Mouse (Mus musculus) neutrophil, adult 65 days (primary cell): ENCODE data around the gene Ap2s1. TPM values are rescaled to one million over a fixed set of nuclear protein-coding genes. Genes with fewer than 3 reads are reported as not detected.

Experiments
- total RNA-seq: library from RNA; stranded (reverse); gene quantifications from 2 replicates; pipeline ENCODE4 v1.2.4, GENCODE M21; 2023

The Ap2s1 gene
- 135 and 156 TPM in 2 replicates for total RNA-seq

GRCm38 (mm10) chr7:16738073-16738696 is at the start of gene Ap2s1:
Gene Ap2s1, plus strand, starts transcription at chr7:16738410.

DNA sequence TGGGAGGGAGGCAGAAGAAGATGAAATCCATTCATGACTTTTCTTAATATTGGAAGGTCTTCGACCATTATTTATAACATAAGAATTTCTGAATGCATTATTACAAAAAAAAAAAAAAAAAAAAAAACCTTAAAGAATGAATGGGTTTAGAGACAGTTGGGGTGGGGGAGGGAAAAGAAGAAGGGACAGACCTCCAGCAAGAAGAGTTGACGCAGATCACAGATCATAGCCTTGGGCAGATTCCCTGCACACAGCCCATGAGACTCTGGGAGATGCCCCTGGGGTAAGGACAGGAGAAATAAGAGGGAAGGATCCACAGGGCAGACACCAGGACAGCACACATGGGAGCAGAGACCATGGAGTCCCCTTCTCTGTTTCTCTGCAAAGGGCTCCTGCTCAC is 16.6 kb upstream of the Ap2s1 start, which contains the start of gene Ceacam9:
Gene Ceacam9, plus strand, starts transcription at position 301 of the 400 bp plus-strand sequence.

GRCm38 (mm10) chr7:16780825-16781554 is 42.8 kb downstream of the Ap2s1 start, which contains the start of gene Slc1a5:
Gene Slc1a5, plus strand, starts transcription at chr7:16781340.

Other genes with a start within 250 kb of the Ap2s1 start
- gene Arhgap35, start 123.4 kb upstream of the Ap2s1 start, total RNA-seq, result 2.0 and 2.7 TPM in 2 replicates
- gene Ceacam15, start 62.7 kb upstream of the Ap2s1 start, total RNA-seq, result not detected in 2 replicates
- not detected in 2 replicates for gene Ceacam9, start 16.5 kb upstream of the Ap2s1 start, total RNA-seq
- gene Slc1a5, start 42.9 kb downstream of the Ap2s1 start, total RNA-seq, result 34.0 and 39.3 TPM in 2 replicates
- gene Strn4, start 77.5 kb downstream of the Ap2s1 start, total RNA-seq, result 62.7 and 95.2 TPM in 2 replicates
- 12.1 and 12.7 TPM in 2 replicates for gene Fkrp, start 78.3 kb downstream of the Ap2s1 start, total RNA-seq
- gene Prkd2, start 104.5 kb downstream of the Ap2s1 start, total RNA-seq, result 49.9 and 56.7 TPM in 2 replicates
- gene Dact3, start 136.9 kb downstream of the Ap2s1 start, total RNA-seq, result not detected in 2 replicates
- not detected in 2 replicates for gene Gng8, start 153.4 kb downstream of the Ap2s1 start, total RNA-seq
- gene Ptgir, start 168.1 kb downstream of the Ap2s1 start, total RNA-seq, result 21.1 and 23.1 TPM in 2 replicates
- gene Calm3, start 185.7 kb downstream of the Ap2s1 start, total RNA-seq, result 191 and 202 TPM in 2 replicates
- gene Pnmal2, start 206.3 kb downstream of the Ap2s1 start, total RNA-seq, result not detected in 2 replicates
- gene Pnmal1, start 221.3 kb downstream of the Ap2s1 start, total RNA-seq, result not detected in 2 replicates
- 0.23 TPM in 1 of 2 replicates, not detected in the other for gene Gm42372, start 244.7 kb downstream of the Ap2s1 start, total RNA-seq